Mouse (Mus musculus) heart, embryonic 15.5 days (tissue): ENCODE results near the gene Ak8. TPM values are rescaled to one million over a fixed set of nuclear protein-coding genes. Genes with fewer than 3 reads are reported as not detected.

Experiments used
- ATAC-seq: fragments of 200-750 bp; cut with Nextera tagmentation; replicated peaks from 2 replicates; pipeline ENCODE4 v1.8.0; 2017; ENCODE audit warnings: low read depth, moderate TSS enrichment; ENCODE audit not compliant: insufficient number of reproducible peaks, insufficient read depth, low FRiP score
- H3K27ac ChIP-seq: fragments of 300-500 bp; sonication (generic); 2 replicates; pipeline ENCODE4 v1.5.1; 2015; ENCODE audit warnings: mild to moderate bottlenecking, inconsistent platforms
- H3K27me3 ChIP-seq: fragments of 300-500 bp; sonication (generic); 2 replicates; pipeline ENCODE4 v1.6.1; 2015; ENCODE audit warnings: inconsistent platforms
- H3K36me3 ChIP-seq: fragments of 300-500 bp; sonication (generic); 2 replicates; pipeline ENCODE4 v1.6.1; 2015; ENCODE audit warnings: mild to moderate bottlenecking, inconsistent platforms
- H3K4me1 ChIP-seq: fragments of 300-500 bp; sonication (generic); replicated peaks from 2 replicates; pipeline ENCODE4 v1.6.1; 2015; ENCODE audit warnings: inconsistent platforms
- H3K4me2 ChIP-seq: fragments of 300-500 bp; sonication (generic); 2 replicates; pipeline ENCODE4 v1.6.1; 2015; ENCODE audit warnings: inconsistent platforms, mild to moderate bottlenecking, moderate library complexity
- H3K4me3 ChIP-seq: fragments of 300-500 bp; sonication (generic); 2 replicates; pipeline ENCODE4 v1.5.1; 2015; ENCODE audit warnings: mild to moderate bottlenecking, inconsistent platforms
- H3K9ac ChIP-seq: fragments of 300-500 bp; sonication (generic); 2 replicates; pipeline ENCODE4 v1.6.1; 2015; ENCODE audit warnings: mild to moderate bottlenecking, inconsistent platforms
- H3K9me3 ChIP-seq: fragments of 300-500 bp; sonication (generic); replicated peaks from 2 replicates; pipeline ENCODE4 v1.6.1; 2016; ENCODE audit warnings: inconsistent platforms
- WGBS: fragments of 180-500 bp; shearing (Covaris S2); methylation state at CpG from one replicate; pipeline ENCODE4 v1.1.7; 2015; ENCODE audit warnings: mixed read lengths; 5-methylcytosine and 5-hydroxymethylcytosine counted together
- polyA plus RNA-seq: library from polyadenylated mRNA; unstranded; fragments of >200 nt; fragmentation: Nextera tagmentation; extraction: Ambion mirVana; gene quantifications from 2 replicates; pipeline ENCODE4 v1.2.1, GENCODE M21; 2015

Gene Ak8
- polyA plus RNA-seq, 1 experiment from 2014 or later = 0.30 TPM

GRCm38 (mm10) chr2:28798390-28798789, 98.4 kb downstream of the Ak8 start:
- Histone ChIP-seq H3K4me2 (no peak overlapping the region), H3K9ac (no peak overlapping the region), H3K27me3 (no peaks in the 10 kb centered on the region), H3K4me1 (peaks cover 14% of the 10 kb centered on the region), H3K27ac (peak overlapping the region; percentile 57), H3K36me3 (no peaks in the 10 kb centered on the region), H3K9me3 (no peaks in the 10 kb centered on the region), H3K4me3 (no peak overlapping the region)
- 20% methylated on average over 3 of the region's 3 CpGs for WGBS
- no peak; the same call in 1 of the 2 replicates for ATAC-seq

GRCm38 (mm10) chr2:28799575-28799974, 99.6 kb downstream of the Ak8 start:
- H3K27ac ChIP-seq = no peak overlapping the region
- H3K36me3 ChIP-seq = no peaks in the 10 kb centered on the region
- H3K4me3 ChIP-seq = no peak overlapping the region
- no peaks in the 10 kb centered on the region for H3K9me3 ChIP-seq
- H3K4me2 ChIP-seq = no peak overlapping the region
- 66% methylated on average over 2 of the region's 2 CpGs for WGBS
- peaks cover 14% of the 10 kb centered on the region for H3K4me1 ChIP-seq
- no peak for ATAC-seq
- H3K27me3 ChIP-seq = no peaks in the 10 kb centered on the region
- H3K9ac ChIP-seq = no peak overlapping the region

- no peak overlapping the region for H3K4me3 ChIP-seq
- no peak overlapping the region for H3K9ac ChIP-seq
- no peaks in the 10 kb centered on the region for H3K9me3 ChIP-seq
- H3K4me1 ChIP-seq = peaks cover 8% of the 10 kb centered on the region; the same call in 1 of the 2 replicates
- ATAC-seq = no peak
- H3K27ac ChIP-seq = no peak overlapping the region
- no peaks in the 10 kb centered on the region for H3K36me3 ChIP-seq
- H3K4me2 ChIP-seq = no peak overlapping the region
- no peaks in the 10 kb centered on the region for H3K27me3 ChIP-seq
- 74% methylated on average over 7 of the region's 7 CpGs for WGBS
These were observed 103.4 kb downstream of the Ak8 start for GRCm38 (mm10) chr2:28803406-28803805.

GRCm38 (mm10) chr2:28808841-28809240, 108.9 kb downstream of the Ak8 start:
- WGBS = 61% methylated on average over 6 of the region's 6 CpGs

GRCm38 (mm10) chr2:28810260-28811013, 110.5 kb downstream of the Ak8 start:
- no peak overlapping the region for H3K9ac ChIP-seq
- no peak overlapping the region for H3K27ac ChIP-seq
- H3K36me3 ChIP-seq = no peaks in the 10 kb centered on the region
- no peak for ATAC-seq
- H3K9me3 ChIP-seq = no peaks in the 10 kb centered on the region
- WGBS = 53% methylated on average over 5 of the region's 5 CpGs
- H3K4me1 ChIP-seq = no peaks in the 10 kb centered on the region
- no peak overlapping the region for H3K4me2 ChIP-seq
- H3K27me3 ChIP-seq = no peaks in the 10 kb centered on the region
- H3K4me3 ChIP-seq = no peak overlapping the region

More at GRCm38 (mm10) chr2:28808841-28809240, 108.9 kb downstream of the Ak8 start:
- no peak overlapping the region for H3K4me2 ChIP-seq
- no peak overlapping the region for H3K4me3 ChIP-seq
- H3K9ac ChIP-seq = no peak overlapping the region
- H3K4me1 ChIP-seq = no peaks in the 10 kb centered on the region
- no peaks in the 10 kb centered on the region for H3K9me3 ChIP-seq
- ATAC-seq = no peak
- no peaks in the 10 kb centered on the region for H3K27me3 ChIP-seq
- H3K36me3 ChIP-seq = no peaks in the 10 kb centered on the region
- H3K27ac ChIP-seq = no peak overlapping the region

- H3K27me3 ChIP-seq = no peaks in the 10 kb centered on the region
- no peaks in the 10 kb centered on the region for H3K9me3 ChIP-seq
- H3K4me3 ChIP-seq = no peak overlapping the region
- no peak overlapping the region for H3K9ac ChIP-seq
- no peak overlapping the region for H3K27ac ChIP-seq
- H3K4me1 ChIP-seq = no peaks in the 10 kb centered on the region
- no peak for ATAC-seq
- WGBS = 38% methylated on average over 4 of the region's 4 CpGs
- no peak overlapping the region for H3K4me2 ChIP-seq
- H3K36me3 ChIP-seq = peaks cover 5% of the 10 kb centered on the region; the same call in 1 of the 2 replicates
These were observed 118.9 kb downstream of the Ak8 start for GRCm38 (mm10) chr2:28818866-28819265.

- ATAC-seq = no peak
- H3K27me3 ChIP-seq = no peaks in the 10 kb centered on the region
- no peak overlapping the region for H3K4me3 ChIP-seq
- 34% methylated on average over 4 of the region's 4 CpGs for WGBS
- H3K36me3 ChIP-seq = peaks cover 58% of the 10 kb centered on the region
- no peaks in the 10 kb centered on the region for H3K4me1 ChIP-seq
- H3K9me3 ChIP-seq = no peaks in the 10 kb centered on the region
- H3K4me2 ChIP-seq = no peak overlapping the region
- no peak overlapping the region for H3K9ac ChIP-seq
- no peak overlapping the region for H3K27ac ChIP-seq
These were observed 129.3 kb downstream of the Ak8 start for GRCm38 (mm10) chr2:28829265-28829664.

GRCm38 (mm10) chr2:28836181-28836940, 136.4 kb downstream of the Ak8 start:
- Histone ChIP-seq H3K4me3 (no peak overlapping the region), H3K27ac (peak overlapping the region; percentile 40), H3K9me3 (no peaks in the 10 kb centered on the region), H3K27me3 (no peaks in the 10 kb centered on the region), H3K9ac (no peak overlapping the region), H3K36me3 (peaks cover 24% of the 10 kb centered on the region), H3K4me1 (peaks cover 33% of the 10 kb centered on the region), H3K4me2 (0 out of 2 replicates have a peak overlapping the region, but pooled peaks have one; percentile 5)
- no peak for ATAC-seq
- 40% methylated on average over 3 of the region's 3 CpGs for WGBS

- H3K9ac ChIP-seq = peak overlapping the region; percentile 97
- no peaks in the 10 kb centered on the region for H3K9me3 ChIP-seq
- ATAC-seq = peak; percentile 49
- H3K27me3 ChIP-seq = no peaks in the 10 kb centered on the region
- peak overlapping the region; percentile 85 for H3K4me2 ChIP-seq
- peaks cover 42% of the 10 kb centered on the region for H3K4me1 ChIP-seq
- peaks cover 5% of the 10 kb centered on the region for H3K36me3 ChIP-seq
- WGBS = under 1% methylated on average over 53 of the region's 53 CpGs
- H3K4me3 ChIP-seq = peak overlapping the region; percentile 63
- peak overlapping the region; percentile 81 for H3K27ac ChIP-seq
These were observed 139.7 kb downstream of the Ak8 start for GRCm38 (mm10) chr2:28839501-28840221.

GRCm38 (mm10) chr2:28840222-28840951, 140.4 kb downstream of the Ak8 start, which contains the start of the genes Gtf3c4 and Ddx31:
Gene Gtf3c4 (minus strand): TSS chr2:28840360.
Gene Ddx31 (plus strand): TSS chr2:28840406.
- Histone ChIP-seq H3K9ac (peak within 1 kb of the TSS; percentile 97), H3K36me3 (peaks cover 8% of the 10 kb centered on the region), H3K27ac (peak within 1 kb of the TSS; percentile 81), H3K4me1 (peaks cover 42% of the 10 kb centered on the region), H3K9me3 (no peaks in the 10 kb centered on the region), H3K4me3 (peak within 1 kb of the TSS; percentile 63), H3K4me2 (peak within 1 kb of the TSS; percentile 85), H3K27me3 (no peaks in the 10 kb centered on the region)
- under 1% methylated on average over 63 of the region's 63 CpGs for WGBS
- peak; percentile 94 for ATAC-seq
